Mouse (Mus musculus) liver, adult 2 months (tissue): ENCODE measurements at regions not wholly inside any gene's neighbourhood (a gene's known extent, or its start where the extent isn't known, plus 50 kb on each side); places are given as distances from the start of the nearest gene placed in this dataset.

Source experiments
- CTCF ChIP-seq: fragments of 200-500 bp; IDR thresholded peaks from 2 replicates; pipeline ENCODE4 v1.5.1; 2011; ENCODE audit warnings: low read depth, low read length, control low read depth
- POLR2A ChIP-seq: fragments of 200-500 bp; IDR thresholded peaks from 2 replicates; pipeline ENCODE4 v1.6.1; 2011; ENCODE audit warnings: low read length, control low read depth; ENCODE audit not compliant: insufficient read depth; ENCODE audit errors: extremely low read depth

DNA sequence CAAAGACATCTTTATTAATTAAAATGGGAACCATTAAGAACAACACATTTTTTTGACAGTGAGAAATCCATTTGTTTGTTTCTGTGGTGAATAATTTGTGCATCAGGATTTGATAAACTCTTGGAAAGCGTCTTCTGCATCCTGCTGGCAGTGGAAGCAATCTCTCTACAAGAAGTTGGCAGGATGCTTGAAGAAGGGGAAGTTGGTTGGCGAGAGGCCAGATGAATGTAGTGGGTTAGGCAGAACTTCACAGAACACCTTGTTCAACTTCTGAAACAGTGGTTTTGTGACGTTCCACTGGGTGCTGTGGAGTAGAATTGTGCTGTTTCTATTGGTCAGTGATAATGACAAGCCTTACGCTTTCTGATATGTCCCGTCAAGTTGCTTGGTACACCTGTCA lies 70.7 kb upstream of the Mpped2 start:
- TF ChIP-seq POLR2A (no peak), CTCF (no peak)
